Mouse (Mus musculus) lung, embryonic 15.5 days (tissue): ENCODE data around the gene Casz1. TPM values are rescaled to one million over a fixed set of nuclear protein-coding genes. Genes with fewer than 3 reads are reported as not detected.

Experiments used
- ATAC-seq: fragments of 200-750 bp; cut with Nextera tagmentation; 2 replicates; pipeline ENCODE4 v1.8.0; 2017; ENCODE audit warnings: moderate number of reproducible peaks, borderline replicate concordance; ENCODE audit not compliant: low FRiP score, low TSS enrichment; ENCODE audit errors: extremely low read depth
- H3K27ac ChIP-seq: fragments of 300-500 bp; sonication (generic); 2 replicates; pipeline ENCODE4 v1.5.1; 2015; ENCODE audit warnings: moderate library complexity, mild to moderate bottlenecking, inconsistent platforms
- H3K27me3 ChIP-seq: fragments of 300-500 bp; sonication (generic); 2 replicates; pipeline ENCODE4 v1.6.1; 2015; ENCODE audit warnings: inconsistent platforms
- H3K36me3 ChIP-seq: fragments of 300-500 bp; sonication (generic); 2 replicates; pipeline ENCODE4 v1.6.1; 2015; ENCODE audit warnings: inconsistent platforms
- H3K4me1 ChIP-seq: fragments of 300-500 bp; sonication (generic); 2 replicates; pipeline ENCODE4 v1.6.1; 2015; ENCODE audit warnings: inconsistent platforms
- H3K4me2 ChIP-seq: fragments of 300-500 bp; sonication (generic); 2 replicates; pipeline ENCODE4 v1.6.1; 2015; ENCODE audit warnings: inconsistent platforms, mild to moderate bottlenecking, moderate library complexity
- H3K4me3 ChIP-seq: fragments of 300-500 bp; sonication (generic); 2 replicates; pipeline ENCODE4 v1.5.1; 2015; ENCODE audit warnings: mild to moderate bottlenecking, inconsistent platforms
- H3K9ac ChIP-seq: fragments of 300-500 bp; sonication (generic); 2 replicates; pipeline ENCODE4 v1.6.1; 2015; ENCODE audit warnings: inconsistent platforms
- H3K9me3 ChIP-seq: fragments of 300-500 bp; sonication (generic); 2 replicates; pipeline ENCODE4 v1.6.1; 2016; ENCODE audit warnings: inconsistent platforms
- WGBS: fragments of 180-500 bp; shearing (Covaris S2); methylation state at CpG from one replicate; pipeline ENCODE4 v1.1.7; 2015; 5-methylcytosine and 5-hydroxymethylcytosine counted together
- polyA plus RNA-seq: library from polyadenylated mRNA; unstranded; fragments of >200 nt; fragmentation: Nextera tagmentation; extraction: Ambion mirVana; gene quantifications from 2 replicates; pipeline ENCODE4 v1.2.1, GENCODE M21; 2015

The Casz1 gene
- polyA plus RNA-seq, 1 experiment from 2014 or later: 6.5 TPM

GRCm38 (mm10) chr4:148775476-148776269 lies 28.6 kb upstream of the Casz1 start:
- no peak overlapping the region for H3K4me2 ChIP-seq
- no peaks in the 10 kb centered on the region for H3K9me3 ChIP-seq
- peaks cover 34% of the 10 kb centered on the region for H3K27me3 ChIP-seq
- ATAC-seq: no peak
- no peak overlapping the region for H3K27ac ChIP-seq
- H3K9ac ChIP-seq: no peak overlapping the region
- no peak overlapping the region for H3K4me3 ChIP-seq
- WGBS: 53% methylated on average over 10 of the region's 10 CpGs
- no peaks in the 10 kb centered on the region for H3K36me3 ChIP-seq
- peaks cover 1% of the 10 kb centered on the region; the same call in 1 of the 2 replicates for H3K4me1 ChIP-seq

- Histone ChIP-seq H3K27me3 (0 out of 2 replicates have a peak, but pooled peaks cover 3% of the 10 kb centered on the region), H3K36me3 (no peaks in the 10 kb centered on the region), H3K9me3 (no peaks in the 10 kb centered on the region), H3K4me2 (no peak overlapping the region), H3K27ac (no peak overlapping the region), H3K9ac (no peak overlapping the region), H3K4me1 (no peaks in the 10 kb centered on the region), H3K4me3 (no peak overlapping the region)
- no peak for ATAC-seq
- WGBS: 43% methylated on average over 8 of the region's 8 CpGs
Measured at GRCm38 (mm10) chr4:148780097-148780621, 24.1 kb upstream of the Casz1 start.

GRCm38 (mm10) chr4:148781516-148781915 lies 22.7 kb upstream of the Casz1 start:
- no peak overlapping the region for H3K4me2 ChIP-seq
- no peak overlapping the region for H3K27ac ChIP-seq
- H3K9me3 ChIP-seq: no peaks in the 10 kb centered on the region
- H3K4me3 ChIP-seq: no peak overlapping the region
- 0 out of 2 replicates have a peak, but pooled peaks cover 3% of the 10 kb centered on the region for H3K27me3 ChIP-seq
- no peak for ATAC-seq
- 59% methylated on average over 7 of the region's 7 CpGs for WGBS
- no peaks in the 10 kb centered on the region for H3K4me1 ChIP-seq
- H3K36me3 ChIP-seq: no peaks in the 10 kb centered on the region
- H3K9ac ChIP-seq: no peak overlapping the region

- Histone ChIP-seq H3K4me1 (no peaks in the 10 kb centered on the region), H3K27me3 (0 out of 2 replicates have a peak, but pooled peaks cover 3% of the 10 kb centered on the region), H3K27ac (no peak overlapping the region), H3K9me3 (no peaks in the 10 kb centered on the region), H3K4me3 (no peak overlapping the region), H3K36me3 (no peaks in the 10 kb centered on the region), H3K9ac (no peak overlapping the region), H3K4me2 (no peak overlapping the region)
- no peak for ATAC-seq
- 77% methylated on average over 6 of the region's 6 CpGs for WGBS
Measured at GRCm38 (mm10) chr4:148782880-148783279, 21.3 kb upstream of the Casz1 start.

- H3K27me3 ChIP-seq: 0 out of 2 replicates have a peak, but pooled peaks cover under 1% of the 10 kb centered on the region
- H3K36me3 ChIP-seq: no peaks in the 10 kb centered on the region
- no peak for ATAC-seq
- H3K9me3 ChIP-seq: no peaks in the 10 kb centered on the region
- no peaks in the 10 kb centered on the region for H3K4me1 ChIP-seq
- no peak overlapping the region for H3K27ac ChIP-seq
- 53% methylated on average over 6 of the region's 6 CpGs for WGBS
- H3K9ac ChIP-seq: no peak overlapping the region
- no peak overlapping the region for H3K4me2 ChIP-seq
- no peak overlapping the region for H3K4me3 ChIP-seq
Measured at GRCm38 (mm10) chr4:148783760-148784159, 20.5 kb upstream of the Casz1 start.

- no peaks in the 10 kb centered on the region for H3K36me3 ChIP-seq
- no peak overlapping the region for H3K4me2 ChIP-seq
- WGBS: 56% methylated on average over 6 of the region's 6 CpGs
- ATAC-seq: no peak
- no peak overlapping the region for H3K27ac ChIP-seq
- H3K4me1 ChIP-seq: no peaks in the 10 kb centered on the region
- H3K27me3 ChIP-seq: no peaks in the 10 kb centered on the region
- no peak overlapping the region for H3K9ac ChIP-seq
- H3K9me3 ChIP-seq: no peaks in the 10 kb centered on the region
- no peak overlapping the region for H3K4me3 ChIP-seq
Measured at GRCm38 (mm10) chr4:148785053-148785567, 19.1 kb upstream of the Casz1 start.

- H3K9ac ChIP-seq: no peak overlapping the region
- ATAC-seq: no peak
- H3K4me2 ChIP-seq: no peak overlapping the region
- no peaks in the 10 kb centered on the region for H3K4me1 ChIP-seq
- H3K4me3 ChIP-seq: no peak overlapping the region
- H3K36me3 ChIP-seq: no peaks in the 10 kb centered on the region
- no peaks in the 10 kb centered on the region for H3K9me3 ChIP-seq
- 66% methylated on average over 8 of the region's 8 CpGs for WGBS
- H3K27ac ChIP-seq: no peak overlapping the region
- H3K27me3 ChIP-seq: no peaks in the 10 kb centered on the region
Measured at GRCm38 (mm10) chr4:148785995-148786394, 18.2 kb upstream of the Casz1 start.

GRCm38 (mm10) chr4:148790940-148791339 lies 13.3 kb upstream of the Casz1 start:
- 67% methylated on average over 8 of the region's 8 CpGs for WGBS
- Histone ChIP-seq H3K27me3 (0 out of 2 replicates have a peak, but pooled peaks cover 7% of the 10 kb centered on the region), H3K9me3 (no peaks in the 10 kb centered on the region), H3K9ac (no peak overlapping the region), H3K4me2 (no peak overlapping the region), H3K4me1 (no peaks in the 10 kb centered on the region), H3K36me3 (no peaks in the 10 kb centered on the region), H3K4me3 (no peak overlapping the region), H3K27ac (no peak overlapping the region)
- ATAC-seq: no peak

GRCm38 (mm10) chr4:148795038-148795437 lies 9.2 kb upstream of the Casz1 start:
- Histone ChIP-seq H3K36me3 (no peaks in the 10 kb centered on the region), H3K4me1 (peaks cover 10% of the 10 kb centered on the region; the same call in 1 of the 2 replicates), H3K27me3 (0 out of 2 replicates have a peak, but pooled peaks cover 7% of the 10 kb centered on the region), H3K4me2 (no peak overlapping the region), H3K27ac (no peak overlapping the region), H3K9me3 (no peaks in the 10 kb centered on the region), H3K9ac (no peak overlapping the region), H3K4me3 (no peak overlapping the region)
- 25% methylated on average over 4 of the region's 4 CpGs for WGBS
- ATAC-seq: no peak

- peak; percentile 86 for ATAC-seq
- Histone ChIP-seq H3K9ac (no peak overlapping the region), H3K9me3 (no peaks in the 10 kb centered on the region), H3K27me3 (peaks cover 16% of the 10 kb centered on the region; the same call in 1 of the 2 replicates), H3K4me1 (peaks cover 15% of the 10 kb centered on the region; the same call in 1 of the 2 replicates), H3K36me3 (no peaks in the 10 kb centered on the region), H3K27ac (peak overlapping the region; percentile 81), H3K4me3 (no peak overlapping the region), H3K4me2 (no peak overlapping the region)
- WGBS: 54% methylated on average over 12 of the region's 12 CpGs
Measured at GRCm38 (mm10) chr4:148797475-148798324, 6.5 kb upstream of the Casz1 start.

GRCm38 (mm10) chr4:148803031-148803430 lies 1.2 kb upstream of the Casz1 start:
- 46% methylated on average over 4 of the region's 4 CpGs for WGBS
- H3K36me3 ChIP-seq: no peaks in the 10 kb centered on the region
- H3K4me3 ChIP-seq: no peak overlapping the region
- H3K4me1 ChIP-seq: peaks cover 49% of the 10 kb centered on the region
- H3K27ac ChIP-seq: no peak overlapping the region
- no peak overlapping the region for H3K4me2 ChIP-seq
- peaks cover 50% of the 10 kb centered on the region for H3K27me3 ChIP-seq
- H3K9me3 ChIP-seq: no peaks in the 10 kb centered on the region
- no peak overlapping the region for H3K9ac ChIP-seq
- ATAC-seq: no peak
